Mouse (Mus musculus): ENCODE measurements around the gene Erich3. TPM values are rescaled to one million over a fixed set of nuclear protein-coding genes. Genes with fewer than 3 reads are reported as not detected.

Gene Erich3
- total RNA-seq, 1 experiment from 2014 or later, result not detected

DNA sequence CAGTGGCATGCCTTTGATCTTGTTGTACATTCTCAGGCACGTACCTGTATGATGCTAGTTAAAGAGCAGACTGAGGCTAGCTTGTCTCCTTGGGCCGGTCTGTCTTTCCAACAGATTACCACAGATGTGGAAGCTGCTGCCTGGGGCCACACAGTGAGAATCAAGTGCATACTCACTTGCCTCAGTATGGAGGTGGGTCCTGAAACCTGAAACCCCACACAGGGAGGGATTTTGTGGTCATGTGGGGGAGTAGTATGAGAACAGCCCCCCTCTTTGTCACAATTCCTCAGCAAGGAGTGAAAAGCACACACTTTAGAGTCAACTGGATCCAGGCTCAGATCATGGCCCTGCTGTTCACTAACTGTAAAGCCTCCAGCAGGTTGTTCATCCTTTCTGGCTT lies 151.9 kb downstream of the Erich3 start:
- ATAC-seq (ENCODE audit: extremely low read depth, insufficient number of reproducible peaks, low FRiP score, poor library complexity, severe bottlenecking), result no peak

DNA sequence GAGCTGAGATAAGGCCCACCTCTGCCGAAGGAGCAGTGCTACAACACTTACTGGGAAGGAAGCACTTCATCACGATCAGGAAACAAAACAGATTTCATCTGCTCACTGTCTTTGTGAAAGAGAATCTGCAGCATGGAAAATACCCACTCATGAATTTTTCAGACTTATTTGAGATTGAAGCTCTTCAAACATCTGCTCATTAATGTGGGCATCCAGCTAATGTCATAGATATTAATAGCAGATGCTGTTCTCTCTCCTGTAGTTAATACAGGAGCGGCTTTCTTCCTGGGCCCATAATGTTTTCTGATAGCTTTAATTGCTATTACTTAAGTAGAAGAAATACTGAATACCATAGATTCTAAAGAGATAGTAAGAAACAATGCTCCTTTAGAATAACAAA lies 152.6 kb downstream of the Erich3 start:
- no peak for ATAC-seq (ENCODE audit: extremely low read depth, insufficient number of reproducible peaks, low FRiP score, poor library complexity, severe bottlenecking)

DNA sequence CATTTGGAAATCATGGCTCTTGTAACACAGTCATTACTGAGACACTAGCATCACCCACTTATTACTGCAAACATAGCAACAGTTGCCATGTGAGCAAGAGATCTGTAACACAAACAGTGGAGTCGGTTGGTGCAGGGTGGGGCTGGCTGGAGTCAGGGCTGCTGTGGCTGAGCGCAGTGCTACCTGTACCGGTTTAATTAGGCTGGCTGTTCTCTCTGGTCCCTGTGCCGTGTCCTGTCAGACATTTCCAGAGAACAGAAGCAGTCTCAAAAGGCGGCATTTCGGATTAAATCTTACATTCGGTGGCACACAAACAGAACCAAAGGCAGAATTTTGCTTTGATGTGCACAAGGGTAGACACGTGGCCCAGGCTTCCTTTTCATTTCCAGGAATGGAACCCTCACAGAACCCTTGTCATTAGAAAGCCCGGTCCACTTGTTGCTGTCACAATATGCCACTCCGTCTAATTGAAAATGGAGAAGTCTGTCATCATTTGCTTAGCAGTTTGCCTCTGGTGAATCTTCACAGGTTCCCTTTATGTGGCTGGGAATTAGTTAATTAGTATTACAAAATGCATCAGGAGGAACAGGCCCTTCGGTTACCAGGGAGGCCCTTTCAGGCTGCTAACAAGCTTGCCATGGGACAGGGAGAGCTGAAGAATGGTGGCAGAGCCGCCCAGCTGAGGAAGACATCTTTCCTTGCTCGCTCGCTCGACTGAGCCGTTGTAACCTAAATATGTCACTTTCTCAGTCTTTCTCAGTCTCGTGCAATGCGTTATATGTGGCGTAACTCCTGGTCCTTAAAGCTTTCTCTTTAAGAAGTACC lies 153.4 kb downstream of the Erich3 start:
- ATAC-seq (ENCODE audit: extremely low read depth, insufficient number of reproducible peaks, low FRiP score, poor library complexity, severe bottlenecking), result no peak

Other genes with a start within 250 kb of the Erich3 start
- gene Cryz, start 67.1 kb upstream of the Erich3 start, total RNA-seq (2017), result 1.4 and 1.7 TPM in 2 replicates
- gene Tyw3, start 66.8 kb upstream of the Erich3 start, total RNA-seq (2017), result 2.9 and 4.0 TPM in 2 replicates

Measured in neutrophil, adult 5-6 weeks (primary cell).